Mouse (Mus musculus): ENCODE measurements around the gene Lrpprc.

DNA sequence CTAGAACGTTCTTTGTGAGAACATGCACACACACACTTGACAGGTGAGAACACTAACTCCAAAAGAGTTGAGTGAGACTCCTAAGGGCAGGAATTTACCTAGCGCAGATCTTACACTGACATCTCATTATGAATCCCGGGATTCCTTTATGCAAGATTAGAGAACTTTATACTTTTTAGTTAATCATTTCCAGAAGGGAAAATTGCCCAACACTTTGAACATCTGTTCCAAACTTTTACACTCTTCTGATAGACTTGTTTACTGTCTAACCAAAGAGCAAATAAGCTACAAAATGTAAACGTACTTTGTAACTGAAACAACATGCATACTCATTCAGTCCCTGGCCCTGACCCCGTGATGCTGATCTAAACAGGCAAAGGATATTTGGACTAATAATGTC is 101.3 kb downstream of the Lrpprc start:
- TF ChIP-seq CTCF (IDR thresholded peaks at IDR 0.05; ENCODE audit: borderline replicate concordance, control insufficient read depth, extremely low read depth, insufficient read depth, low read length, poor library complexity) = no peak
- TF ChIP-seq POLR2A (IDR thresholded peaks at IDR 0.05; ENCODE audit: control insufficient read depth, extremely low read depth, insufficient read depth, low read length, poor library complexity) = no peak

Data from thymus, adult 2 months (tissue).